Comparison of ENCODE assay signal across 8 mouse cellular contexts in the genomic region with DNA sequence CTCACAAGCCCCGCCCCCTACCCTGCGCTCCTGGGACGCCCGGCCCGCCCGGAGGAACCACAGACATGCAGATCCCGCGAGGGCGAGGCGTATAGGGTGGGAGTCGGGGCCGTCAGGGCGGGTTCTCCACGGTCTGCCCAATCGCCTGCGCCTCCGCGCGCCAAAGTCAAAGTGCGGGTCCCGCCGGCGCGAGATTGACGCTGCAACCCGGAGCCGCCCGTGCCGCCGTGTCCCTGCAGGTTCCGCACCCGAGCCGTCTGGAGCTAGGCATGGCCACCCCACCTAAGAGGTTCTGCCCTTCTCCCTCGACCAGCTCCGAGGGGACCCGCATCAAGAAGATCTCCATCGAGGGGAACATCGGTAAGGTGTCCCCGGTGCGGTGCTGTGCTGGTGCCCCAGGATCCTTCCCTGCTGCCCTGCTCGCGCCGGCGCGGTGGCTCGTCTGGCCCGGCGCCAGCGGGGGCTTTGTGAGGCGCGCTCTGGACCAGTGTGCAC. TPM values are rescaled to one million over a fixed set of nuclear protein-coding genes. Genes with fewer than 3 reads are reported as not detected.
DNase-seq lines count a peak whose midpoint lies in the region; ATAC-seq and TF ChIP-seq lines count a peak whose summit lies in the region.

A gene (plus strand): TSS at position 10 of the 495 bp plus-strand sequence.

- peak within 1 kb of the TSS; percentile 85 for H3K27ac ChIP-seq in forebrain, postnatal 0 days (ENCODE audit: low read depth, low read length)
- peak within 1 kb of the TSS; percentile 96 for H3K27ac ChIP-seq in hindbrain, embryonic 10.5 days
- peak within 1 kb of the TSS; percentile 47 for H3K27ac ChIP-seq in lung, postnatal 0 days (ENCODE audit: low read length)

- H3K27me3 ChIP-seq in G1E (ENCODE audit: insufficient read depth, low read length), result no peaks in the 10 kb centered on the region
- no peaks in the 10 kb centered on the region for H3K27me3 ChIP-seq in forebrain, postnatal 0 days (ENCODE audit: insufficient read depth, low read length)
- no peaks in the 10 kb centered on the region for H3K27me3 ChIP-seq in hindbrain, embryonic 10.5 days (ENCODE audit: insufficient read depth, poor library complexity, severe bottlenecking)
- H3K27me3 ChIP-seq in lung, postnatal 0 days (replicated peaks; ENCODE audit: insufficient read depth, low read length), result no peaks in the 10 kb centered on the region

- H3K4me3 ChIP-seq in G1E (ENCODE audit: low read depth, low read length), result peak within 1 kb of the TSS; percentile 92
- peak within 1 kb of the TSS; percentile 73 for H3K4me3 ChIP-seq in forebrain, postnatal 0 days (ENCODE audit: low read depth, low read length)
- peak within 1 kb of the TSS; percentile 79 for H3K4me3 ChIP-seq in hindbrain, embryonic 10.5 days
- H3K4me3 ChIP-seq in lung, postnatal 0 days (ENCODE audit: low read depth, low read length), result peak within 1 kb of the TSS; percentile 53

- no peak for TF ChIP-seq CTCF in G1E (IDR thresholded peaks at IDR 0.05; ENCODE audit: low read depth, low read length)
- TF ChIP-seq CTCF in forebrain, postnatal 0 days (IDR thresholded peaks at IDR 0.05; ENCODE audit: low read depth), result no peak
- no peak for TF ChIP-seq CTCF in lung, postnatal 0 days (IDR thresholded peaks at IDR 0.05)

- peak within 1 kb of the TSS; percentile 63 for H3K9ac ChIP-seq in forebrain, postnatal 0 days
- H3K9ac ChIP-seq in lung, postnatal 0 days (replicated peaks; ENCODE audit: low read depth), result peak within 1 kb of the TSS; percentile 43

- 1% methylated on average over 51 of the region's 51 CpGs for WGBS in forebrain, postnatal 0 days
- under 1% methylated on average over 51 of the region's 51 CpGs for WGBS in hindbrain, embryonic 10.5 days
- 2% methylated on average over 49 of the region's 51 CpGs for whole genome bisulfite sequencing in lung, postnatal 0 days

- no peaks in the 10 kb centered on the region for H3K9me3 ChIP-seq in G1E (replicated peaks)
- H3K9me3 ChIP-seq in forebrain, postnatal 0 days (ENCODE audit: low read length), result no peaks in the 10 kb centered on the region
- H3K9me3 ChIP-seq in hindbrain, embryonic 10.5 days, result no peaks in the 10 kb centered on the region
- H3K9me3 ChIP-seq in lung, postnatal 0 days (ENCODE audit: low read length), result no peaks in the 10 kb centered on the region

- peaks cover 38% of the 10 kb centered on the region for H3K4me1 ChIP-seq in G1E (ENCODE audit: insufficient read depth, low read depth, low read length)
- H3K4me1 ChIP-seq in forebrain, postnatal 0 days (ENCODE audit: insufficient read depth), result no peaks in the 10 kb centered on the region; the same call in 1 of the 2 replicates
- peaks cover 24% of the 10 kb centered on the region for H3K4me1 ChIP-seq in hindbrain, embryonic 10.5 days (replicated peaks)
- no peaks in the 10 kb centered on the region; the same call in 1 of the 2 replicates for H3K4me1 ChIP-seq in lung, postnatal 0 days (ENCODE audit: insufficient read depth, low read depth, low read length)

- H3K4me2 ChIP-seq in forebrain, postnatal 0 days (ENCODE audit: low read depth), result peak within 1 kb of the TSS; percentile 50
- H3K4me2 ChIP-seq in lung, postnatal 0 days (replicated peaks; ENCODE audit: low read depth, low read length), result peak within 1 kb of the TSS; percentile 92

- ATAC-seq in G1E (ENCODE audit: extremely low read depth, insufficient number of reproducible peaks, low FRiP score, poor library complexity, severe bottlenecking), result peak; percentile 95
- ATAC-seq in forebrain, postnatal 0 days, result peak; percentile 99
- peak; percentile 100 for ATAC-seq in lung, postnatal 0 days

- H3K36me3 ChIP-seq in G1E (replicated peaks), result peaks cover 42% of the 10 kb centered on the region
- H3K36me3 ChIP-seq in forebrain, postnatal 0 days (ENCODE audit: insufficient read depth), result peaks cover 4% of the 10 kb centered on the region; the same call in 1 of the 2 replicates
- peaks cover 31% of the 10 kb centered on the region for H3K36me3 ChIP-seq in hindbrain, embryonic 10.5 days
- H3K36me3 ChIP-seq in lung, postnatal 0 days (ENCODE audit: insufficient read depth, low read length), result no peaks in the 10 kb centered on the region

- TF ChIP-seq EP300 in lung, postnatal 0 days (IDR thresholded peaks at IDR 0.05), result no peak

- DNase-seq in G1E (ENCODE audit: low spot score), result peak; percentile 89
- DNase-seq in cerebellum, adult 11 months, result peak; percentile 96
- peak; percentile 95 for DNase-seq in forebrain, postnatal 0 days
- DNase-seq in hindbrain, embryonic 10.5 days (ENCODE audit: low spot score), result peak; percentile 100
- peak; percentile 96 to 98 for DNase-seq in layer of hippocampus, postnatal 10 days (ENCODE audit: low spot score in 2 of 2)
- DNase-seq in lung, postnatal 0 days (ENCODE audit: low spot score), result peak; percentile 100
- peak; percentile 91 for DNase-seq in ovary, postnatal 10 days (ENCODE audit: low spot score)
- DNase-seq in thymus, postnatal 14 days, result peak; percentile 100

RNA-seq across cellular contexts. Expression of the gene that starts here (rescaled TPM):
- total RNA-seq in G1E (2014; fragmentation: Nextera tagmentation) (52.4 and 74.6 TPM in 2 replicates), G1E (2017) (31.1 and 41.7 TPM in 2 replicates)
- 5.8 and 6.6 TPM in 2 replicates for polyA plus RNA-seq in G1E (2012)
- total RNA-seq in forebrain, postnatal 0 days (2014; rRNA removed), result 23.1 and 28.9 TPM in 2 replicates
- 24.6 and 30.3 TPM in 2 replicates for polyA plus RNA-seq in forebrain, postnatal 0 days (2015; fragmentation: Nextera tagmentation; extraction: Ambion mirVana)
- 93.0 and 103 TPM in 2 replicates for polyA plus RNA-seq in hindbrain, embryonic 10.5 days (2016; fragmentation: Nextera tagmentation; extraction: Ambion mirVana)
- 10 to 100 TPM; 16.7 to 16.8 TPM for total RNA-seq in layer of hippocampus, postnatal 10 days (2021)
- 7.2 and 7.8 TPM in 2 replicates for polyA plus RNA-seq in lung, postnatal 0 days (2015; fragmentation: Nextera tagmentation; extraction: Ambion mirVana)

Comparison
In these comparisons a context has a peak if more than half of its experiments do, and no peak if none do; other contexts are left out.
1. Peak in every context shown above with its lines: DNase-seq, ATAC-seq, H3K4me3 ChIP-seq and H3K27ac ChIP-seq.